Mouse (Mus musculus): ENCODE measurements around the gene Acod1.
A peak's percentile ranks its signal among the peaks of the same experiment; 100 is the strongest.

Acod1 gene

DNA sequence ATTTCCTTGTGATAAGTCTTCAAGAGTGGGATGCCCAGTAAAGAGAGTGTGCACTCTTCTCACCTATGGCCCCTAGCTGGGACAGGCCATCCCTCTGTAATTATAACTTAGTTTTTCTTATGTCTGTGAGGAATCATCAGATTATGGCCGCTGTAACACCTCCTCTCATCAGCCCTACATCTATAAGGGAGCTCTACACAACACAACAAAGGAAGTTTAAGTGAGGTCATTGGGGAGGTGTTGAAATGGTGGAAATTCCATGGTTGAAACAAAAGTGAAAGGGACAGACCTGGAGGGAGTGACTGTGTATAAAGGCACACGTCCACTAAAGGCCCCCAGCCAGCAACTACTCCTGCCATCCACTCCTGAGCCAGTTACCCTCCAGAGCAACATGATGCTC lies at the start of gene Acod1:
Gene Acod1, plus strand, starts transcription at position 301 of the 400 bp plus-strand sequence.
- no peak for DNase-seq (ENCODE audit: low spot score in 2 of 2)

DNA sequence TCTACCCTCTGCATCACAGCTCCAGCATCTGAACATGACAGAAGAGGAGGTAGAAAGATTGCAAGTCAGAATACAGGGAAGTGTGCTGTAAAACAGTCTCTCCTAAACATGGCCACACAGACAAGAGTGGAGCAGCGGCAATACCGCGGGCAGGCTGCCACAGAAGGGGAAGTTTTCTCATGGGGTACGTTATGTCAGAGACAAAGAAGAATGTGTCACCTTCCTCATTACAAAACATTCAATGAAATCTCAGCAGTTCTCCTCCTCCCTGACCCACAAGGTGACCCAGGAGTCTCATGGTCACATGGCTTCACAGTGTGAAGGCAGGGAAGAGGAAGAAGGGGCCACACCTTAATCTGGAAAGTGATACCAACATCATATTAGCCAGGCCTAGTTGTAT lies 39.0 kb upstream of the Acod1 start:
- DNase-seq (ENCODE audit: low spot score in 2 of 2) = no peak

DNA sequence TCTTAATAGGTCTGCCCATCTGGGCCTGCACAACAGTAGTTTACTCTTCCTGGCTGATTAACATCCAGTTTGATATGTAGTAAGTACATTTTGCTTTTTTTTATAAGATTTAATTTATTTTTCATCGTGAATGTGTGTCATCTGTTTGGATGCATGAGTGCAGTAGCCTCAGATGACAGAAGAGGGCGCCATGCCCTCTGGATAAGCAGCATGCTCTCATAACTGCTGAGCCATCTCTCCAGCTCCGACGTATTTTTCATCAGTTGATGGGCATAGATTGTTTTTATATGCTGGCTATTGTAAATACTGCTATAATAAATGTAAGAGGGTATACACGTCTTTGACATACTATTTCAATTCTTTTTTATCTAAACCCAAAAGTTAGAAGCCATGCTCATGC lies 35.0 kb upstream of the Acod1 start:
- peak in 1 of 2 experiments; percentile 6 for DNase-seq (ENCODE audit: low spot score in 2 of 2)

DNA sequence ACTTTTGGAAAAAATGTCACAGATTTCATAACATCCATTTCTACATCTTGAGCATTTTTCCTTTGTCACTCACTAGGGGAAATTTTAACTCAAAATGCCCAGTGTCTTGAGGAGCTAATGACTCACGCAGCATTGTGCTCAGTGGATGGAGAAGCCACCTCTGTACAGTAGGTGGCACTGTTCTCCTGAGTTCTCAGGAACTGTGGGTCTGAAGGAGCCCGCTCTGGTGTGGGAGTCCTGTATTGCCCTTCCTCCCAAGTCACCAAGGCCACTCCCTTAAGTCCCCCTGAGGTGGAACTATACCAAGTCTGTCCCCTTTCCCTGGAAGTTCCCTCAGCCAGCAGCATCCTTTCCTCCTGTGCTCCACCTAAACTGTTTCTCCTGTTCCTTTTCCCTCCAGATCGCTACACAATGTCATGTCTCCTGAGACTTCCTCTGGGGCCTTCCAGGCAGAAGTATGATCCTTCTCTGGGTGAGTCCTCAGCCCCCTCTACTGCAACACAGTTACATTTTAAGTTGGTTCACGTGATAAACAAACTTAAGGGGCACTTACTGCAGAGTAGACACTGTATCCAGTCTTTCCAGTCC lies 34.1 kb upstream of the Acod1 start:
- DNase-seq (ENCODE audit: low spot score in 2 of 2) = peak; percentile 35 to 39

DNA sequence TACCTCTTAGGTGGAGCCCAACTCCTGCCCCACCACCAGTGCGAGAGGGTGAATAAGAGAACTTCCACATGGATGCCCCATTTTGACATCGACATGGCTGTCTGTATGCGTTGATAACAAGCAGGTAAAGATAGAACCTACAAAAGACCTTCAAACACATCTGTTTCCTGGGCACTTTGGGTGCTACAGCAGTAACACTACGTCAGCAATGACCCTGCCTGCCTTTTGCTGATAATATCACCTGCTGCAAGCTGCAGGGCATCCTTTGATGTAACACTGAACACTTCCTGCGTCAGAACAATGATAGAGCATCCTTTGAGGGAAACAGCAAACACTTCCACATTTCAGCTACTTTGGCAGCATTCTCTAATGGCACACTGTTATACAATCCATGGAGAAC lies 29.8 kb upstream of the Acod1 start:
- no peak for DNase-seq (ENCODE audit: low spot score in 2 of 2)

DNA sequence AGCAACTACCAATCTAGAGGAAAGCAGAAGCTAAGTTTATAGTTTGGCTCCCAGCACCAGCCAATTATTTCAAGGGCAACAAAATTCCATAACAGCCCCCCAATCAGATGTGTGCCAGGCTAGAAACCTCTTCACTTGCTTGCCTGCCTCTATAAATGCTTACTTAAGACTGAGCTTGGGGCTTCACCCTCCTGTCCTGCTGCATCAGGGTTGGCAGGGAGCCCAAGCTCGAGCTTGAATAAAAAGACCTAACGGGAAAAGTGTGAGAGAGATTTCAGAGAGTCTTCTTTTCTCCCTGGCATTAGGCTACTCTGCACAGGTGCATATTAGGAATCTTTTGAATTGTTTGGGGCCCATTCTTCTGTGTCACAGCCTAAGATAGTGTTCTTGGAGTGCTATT lies 26.7 kb upstream of the Acod1 start:
- DNase-seq (ENCODE audit: low spot score in 2 of 2) = no peak

DNA sequence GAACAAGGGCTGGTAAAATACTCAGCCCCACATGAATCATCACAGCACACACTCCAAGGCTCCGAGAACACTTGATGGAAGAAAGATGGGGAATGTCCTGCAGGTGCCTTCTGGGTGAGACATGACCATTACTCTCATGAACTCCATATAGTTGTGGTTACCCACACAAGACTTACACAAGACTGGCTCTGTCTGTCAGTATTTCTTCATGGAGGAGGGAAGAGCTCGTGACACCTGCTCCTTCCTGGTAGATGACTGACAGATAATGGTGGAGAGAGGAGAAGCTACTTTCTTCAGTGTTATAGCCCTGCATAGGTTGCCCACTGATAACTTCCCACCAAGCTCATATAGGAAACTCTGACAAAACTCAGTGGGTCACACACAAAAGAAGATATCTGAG lies 17.6 kb upstream of the Acod1 start:
- DNase-seq (ENCODE audit: low spot score in 2 of 2) = no peak

DNA sequence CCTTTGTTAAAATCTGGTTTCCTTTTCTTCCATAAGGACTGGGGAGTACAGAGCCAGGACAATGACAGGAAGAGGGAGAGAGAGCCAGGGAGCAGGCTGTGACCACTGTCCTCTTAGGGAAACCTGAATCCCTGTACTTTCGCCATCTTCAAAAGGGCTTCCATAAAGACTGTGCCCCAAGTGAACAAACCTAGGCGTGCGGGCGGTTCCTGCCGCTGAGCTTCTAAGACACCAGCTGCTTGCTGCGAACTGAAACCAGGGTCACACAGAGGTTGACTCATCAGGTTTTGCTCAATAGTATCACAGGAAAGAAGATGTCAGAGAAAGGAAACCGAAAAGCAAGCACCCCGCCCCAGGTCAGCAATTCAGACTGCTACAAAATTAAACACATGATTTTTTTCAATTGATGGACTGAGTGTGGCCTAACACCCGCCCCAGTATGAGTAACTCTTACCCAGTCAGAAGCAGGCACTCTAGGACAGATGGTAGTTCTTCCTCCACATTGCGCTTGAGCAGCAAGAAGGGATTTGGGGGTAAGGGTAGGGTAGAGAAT lies 13.4 kb upstream of the Acod1 start:
- DNase-seq (ENCODE audit: low spot score in 2 of 2) = no peak

DNA sequence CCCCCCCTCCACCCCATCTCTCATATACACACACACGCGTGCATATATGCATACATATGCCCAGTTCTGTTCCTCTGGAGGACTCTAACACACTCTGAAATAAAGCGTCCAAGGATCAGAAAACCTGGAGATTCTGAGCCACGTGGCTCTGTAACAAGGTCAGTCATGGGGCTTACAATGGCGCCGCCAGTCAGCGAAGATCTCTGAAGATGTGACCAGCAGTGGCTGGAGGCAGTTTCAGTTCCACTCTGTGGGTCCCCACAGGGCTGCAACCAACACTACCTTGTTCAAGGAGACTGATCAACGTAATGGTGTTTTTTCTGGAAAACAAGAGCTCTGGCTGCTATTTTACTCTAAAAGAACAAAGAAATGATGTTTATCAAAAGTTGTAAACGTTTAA lies 12.7 kb upstream of the Acod1 start:
- no peak for DNase-seq (ENCODE audit: low spot score in 2 of 2)

DNA sequence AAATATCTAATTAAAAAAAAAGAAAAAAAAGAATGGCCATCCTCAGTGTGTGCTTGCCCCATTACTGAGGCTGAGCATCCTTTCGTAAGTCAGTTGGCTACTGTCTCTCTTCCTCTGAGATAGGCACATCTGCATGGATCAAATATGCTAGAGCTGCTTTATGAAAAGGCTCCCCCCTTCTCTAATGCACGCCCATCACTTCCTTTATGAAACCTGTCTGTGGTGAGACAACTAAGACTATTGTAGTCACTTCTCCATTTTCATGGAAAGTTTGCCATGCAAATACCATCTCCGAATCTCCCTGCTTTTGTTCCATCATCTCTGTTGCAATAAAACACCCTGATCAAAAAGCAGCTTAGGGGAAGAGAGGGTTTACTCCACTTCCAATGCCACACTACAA lies 9.8 kb upstream of the Acod1 start:
- no peak for DNase-seq (ENCODE audit: low spot score in 2 of 2)

DNA sequence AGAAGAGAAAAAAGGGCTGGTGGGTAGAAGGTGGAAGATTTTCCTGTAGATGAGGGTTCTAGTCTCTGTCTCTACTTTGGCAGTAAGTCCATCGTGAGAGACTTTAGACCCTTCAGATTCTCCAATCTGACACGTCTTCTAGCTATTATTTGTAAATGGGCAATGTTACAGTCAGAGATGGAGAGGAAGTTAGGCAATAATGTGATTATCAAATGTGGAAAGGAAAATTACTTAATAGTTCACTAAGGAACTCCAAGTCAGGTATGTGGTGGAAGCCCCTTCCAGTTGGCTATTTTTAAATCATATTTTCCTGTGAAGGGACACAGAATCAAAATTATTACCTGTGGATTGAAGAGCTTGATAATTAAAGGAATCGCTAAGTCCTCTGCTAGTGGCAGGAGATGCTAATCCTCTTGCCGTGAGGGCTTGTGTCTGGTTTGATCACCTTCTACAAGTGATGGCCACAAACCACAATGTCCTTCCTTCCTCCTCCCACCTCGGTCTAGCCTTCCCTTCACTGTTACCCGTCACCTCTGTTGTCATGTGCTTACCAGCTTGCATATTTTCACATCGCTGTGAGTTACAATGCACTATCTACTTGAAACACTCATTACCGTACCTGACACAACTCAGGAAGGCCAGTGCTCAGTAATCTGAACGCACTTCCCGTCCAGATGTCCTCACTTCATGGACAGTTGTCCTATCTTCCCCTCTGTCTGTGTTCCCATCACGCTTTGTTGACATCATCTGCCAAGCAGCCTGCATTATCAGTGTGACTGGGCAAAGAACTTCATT lies 1.7 kb downstream of the Acod1 start:
- no peak for DNase-seq (ENCODE audit: low spot score in 2 of 2)

DNA sequence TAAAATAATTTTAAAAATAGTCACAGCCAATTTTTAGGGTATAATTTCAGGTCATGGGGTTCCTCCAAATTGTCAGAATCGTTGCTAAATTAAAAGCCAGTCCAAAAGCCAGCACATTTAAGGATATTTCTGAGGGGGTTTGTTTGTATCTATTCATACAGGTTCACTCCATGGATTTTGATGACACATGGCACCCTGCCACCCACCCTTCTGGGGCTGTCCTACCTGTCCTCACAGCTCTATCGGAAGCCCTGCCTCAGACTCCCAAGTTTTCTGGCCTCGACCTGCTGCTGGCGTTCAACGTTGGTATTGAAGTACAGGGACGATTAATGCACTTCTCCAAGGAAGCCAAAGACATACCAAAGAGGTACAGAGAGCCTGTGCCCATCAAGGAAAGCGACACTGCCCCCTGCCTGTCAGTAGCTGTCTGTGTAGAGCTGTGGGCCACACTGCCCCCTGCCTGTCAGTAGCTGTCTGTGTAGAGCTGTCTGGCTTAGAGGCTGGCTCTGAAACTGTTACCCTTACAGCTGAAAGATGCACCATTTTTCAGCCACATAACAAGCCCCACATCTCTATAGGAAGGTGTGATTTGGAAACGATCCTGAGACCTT lies 4.5 kb downstream of the Acod1 start:
- peak; percentile 56 to 65 for DNase-seq (ENCODE audit: low spot score in 2 of 2)

DNA sequence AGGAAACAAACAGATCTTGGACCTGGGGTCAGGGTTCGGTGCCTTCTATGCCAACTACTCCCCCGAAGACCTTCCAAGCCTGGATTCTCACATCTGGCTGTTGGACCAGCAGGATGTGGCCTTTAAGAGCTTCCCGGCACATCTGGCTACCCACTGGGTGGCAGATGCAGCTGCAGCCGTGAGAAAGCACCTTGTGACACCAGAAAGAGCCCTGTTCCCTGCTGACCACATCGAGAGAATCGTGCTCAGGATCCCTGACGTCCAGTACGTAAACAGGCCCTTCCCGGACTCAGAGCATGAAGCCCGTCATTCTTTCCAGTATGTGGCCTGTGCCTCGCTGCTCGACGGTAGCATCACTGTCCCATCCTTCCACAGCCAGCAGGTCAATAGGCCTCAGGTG lies 8.0 kb downstream of the Acod1 start:
- no peak for DNase-seq (ENCODE audit: low spot score in 2 of 2)

DNA sequence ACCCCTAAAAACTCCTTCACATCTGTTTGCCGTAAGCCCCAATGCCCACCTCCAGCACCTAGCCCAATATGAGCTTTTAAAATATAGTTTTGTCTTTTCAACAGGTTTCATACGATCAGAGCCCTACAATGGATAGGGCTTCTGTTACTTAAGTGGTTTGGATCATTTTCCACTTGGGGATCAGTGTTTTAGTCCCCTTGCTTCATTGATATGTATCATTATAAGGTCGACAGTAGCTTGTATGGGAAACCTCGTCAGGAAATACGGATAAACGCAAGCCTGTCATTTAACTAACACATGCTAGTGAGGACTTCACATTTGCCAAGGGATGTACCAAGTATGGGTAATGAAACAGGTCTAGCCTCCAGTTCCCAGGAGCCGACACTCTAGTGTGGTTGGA lies 9.8 kb downstream of the Acod1 start:
- DNase-seq (ENCODE audit: low spot score in 2 of 2) = no peak

DNA sequence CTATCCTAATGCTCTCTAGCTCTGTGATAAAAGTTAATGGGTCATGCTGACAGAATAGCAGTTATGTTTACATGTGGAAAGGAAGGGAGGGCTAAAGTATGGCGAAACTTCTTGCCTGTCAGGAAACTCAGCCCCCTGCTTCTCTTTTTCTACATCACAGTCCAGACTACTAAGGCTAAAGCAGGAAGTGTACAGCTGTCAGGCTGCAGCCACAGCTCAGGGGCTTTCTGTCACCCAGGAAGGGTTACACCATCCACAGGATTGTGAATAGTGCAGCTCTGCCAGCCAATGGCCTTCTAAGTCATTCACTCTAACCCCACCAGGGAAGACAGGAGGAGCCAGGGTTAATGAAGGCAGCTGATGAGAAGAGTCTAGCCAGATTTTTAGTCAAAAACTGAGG lies 12.2 kb downstream of the Acod1 start:
- no peak for DNase-seq (ENCODE audit: low spot score in 2 of 2)

DNA sequence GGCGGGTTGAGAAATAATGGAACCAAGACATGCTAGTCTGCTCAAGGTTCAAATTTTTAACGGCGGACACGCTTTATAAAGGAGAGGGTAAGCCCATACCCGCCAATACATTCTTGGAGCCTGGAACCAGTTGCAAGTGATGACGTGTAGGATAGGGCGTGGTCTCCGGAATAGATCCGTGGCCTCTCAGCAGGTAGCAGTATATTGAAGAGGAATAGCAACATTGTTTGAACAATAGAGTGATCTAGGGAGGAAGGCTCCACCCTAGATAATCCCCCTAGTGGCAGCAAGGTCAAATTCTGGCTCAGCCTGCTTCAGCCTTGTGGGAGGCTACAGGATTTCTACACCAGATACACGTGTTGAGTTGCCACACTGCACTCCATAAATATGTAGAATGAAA lies 12.7 kb downstream of the Acod1 start:
- no peak for DNase-seq (ENCODE audit: low spot score in 2 of 2)

DNA sequence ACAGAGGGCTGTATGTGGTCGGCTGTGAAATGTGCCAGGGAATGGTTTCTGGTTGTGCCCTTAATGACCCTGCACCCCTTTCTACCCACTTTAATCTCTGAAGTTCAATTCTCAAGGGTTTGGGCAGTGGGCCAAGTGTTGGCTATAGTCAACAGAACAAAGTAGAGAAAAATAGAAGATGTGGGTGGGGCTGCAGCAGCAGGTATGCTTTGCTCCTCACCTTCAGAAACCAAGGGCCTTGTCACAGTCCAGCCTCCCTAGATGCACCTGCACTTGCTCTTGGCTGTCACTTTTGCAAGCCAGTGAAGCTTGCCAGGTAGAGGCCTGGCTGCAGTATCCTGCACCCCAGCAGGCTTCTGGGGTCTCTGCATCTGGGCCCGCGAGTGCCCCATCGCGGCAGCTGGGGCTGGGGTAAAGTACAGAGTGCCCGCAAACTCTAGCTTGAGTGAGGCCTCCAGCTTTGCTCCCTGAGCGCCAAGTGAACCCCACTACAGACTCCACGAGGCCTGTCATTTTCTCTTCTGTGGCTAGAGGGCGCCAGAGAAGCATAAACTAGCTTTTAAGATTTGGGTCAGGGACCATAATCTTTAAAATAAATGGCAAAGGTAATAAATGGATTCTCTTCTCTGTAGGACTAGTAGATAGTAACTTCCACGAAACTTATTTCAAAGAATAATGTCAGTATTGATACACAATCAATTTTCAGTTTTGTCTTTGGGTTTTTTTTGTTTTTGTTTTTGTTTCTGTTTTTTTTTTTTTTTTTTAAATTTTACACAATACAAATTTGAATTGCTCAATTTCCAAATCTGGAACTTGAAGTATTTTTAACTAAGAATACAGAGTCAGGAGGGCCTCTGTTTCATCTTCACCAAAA lies 18.8 kb downstream of the Acod1 start:
- DNase-seq (ENCODE audit: low spot score in 2 of 2) = peak; percentile 51 to 62

DNA sequence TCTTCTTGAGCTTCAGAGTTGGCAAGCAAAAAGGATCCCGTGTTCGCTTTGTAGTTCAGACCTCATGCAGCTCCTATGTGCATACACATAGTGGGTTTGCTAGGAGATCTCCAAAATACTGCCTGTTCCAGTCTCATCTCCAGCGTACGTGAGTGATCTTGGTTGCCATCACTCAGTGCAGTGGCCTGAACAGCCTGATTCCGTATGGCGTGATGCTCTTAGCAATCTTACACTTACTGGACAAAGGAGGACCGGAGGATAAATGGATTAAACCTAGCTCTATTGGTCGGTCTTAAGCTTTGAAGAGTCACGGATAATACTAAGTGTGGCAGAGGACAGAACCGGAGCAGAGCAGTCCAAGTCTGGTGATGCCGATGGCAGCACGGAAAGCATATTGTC lies 22.7 kb downstream of the Acod1 start:
- DNase-seq (ENCODE audit: low spot score in 2 of 2) = no peak

DNA sequence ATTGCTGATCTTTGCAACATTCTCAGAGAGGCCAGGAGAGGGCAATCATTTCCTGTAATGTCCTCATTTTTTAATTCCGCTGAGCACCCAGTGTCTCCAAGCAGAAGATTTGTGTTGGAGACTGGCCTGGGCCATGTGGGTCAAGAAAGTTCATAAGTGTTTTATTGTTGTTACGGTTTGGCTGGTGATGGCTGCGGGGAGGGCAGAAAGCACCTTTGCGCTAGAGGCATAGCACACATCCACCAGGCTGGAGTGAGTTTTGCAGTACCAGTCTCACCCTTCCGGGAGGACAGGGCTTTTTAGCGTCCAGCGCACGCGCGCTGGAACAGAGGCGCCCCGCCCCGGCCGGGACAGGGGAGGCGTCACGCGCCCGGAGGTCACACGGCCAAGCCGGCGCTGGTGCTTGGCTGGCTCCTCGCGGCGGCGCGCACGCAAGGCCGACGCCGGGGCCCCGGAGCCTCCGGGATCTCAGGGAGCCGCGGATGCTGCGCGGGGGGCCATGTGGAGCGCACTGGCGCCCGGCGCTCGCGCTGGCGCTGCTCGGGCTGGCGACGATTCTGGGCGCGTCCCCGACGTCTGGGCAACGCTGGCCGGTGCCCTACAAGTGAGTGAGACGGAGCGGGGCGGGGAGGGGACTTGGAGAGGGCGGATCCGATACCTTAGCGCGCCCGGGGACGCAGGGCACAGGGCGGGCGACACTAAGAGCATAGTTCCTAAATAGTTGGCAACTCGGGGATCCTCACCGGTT lies 23.3 kb downstream of the Acod1 start, which contains the start of gene Cln5:
Gene Cln5, plus strand, starts transcription at position 353 of the 748 bp plus-strand sequence.
- DNase-seq (ENCODE audit: low spot score in 2 of 2) = peak; percentile 85 to 90

DNA sequence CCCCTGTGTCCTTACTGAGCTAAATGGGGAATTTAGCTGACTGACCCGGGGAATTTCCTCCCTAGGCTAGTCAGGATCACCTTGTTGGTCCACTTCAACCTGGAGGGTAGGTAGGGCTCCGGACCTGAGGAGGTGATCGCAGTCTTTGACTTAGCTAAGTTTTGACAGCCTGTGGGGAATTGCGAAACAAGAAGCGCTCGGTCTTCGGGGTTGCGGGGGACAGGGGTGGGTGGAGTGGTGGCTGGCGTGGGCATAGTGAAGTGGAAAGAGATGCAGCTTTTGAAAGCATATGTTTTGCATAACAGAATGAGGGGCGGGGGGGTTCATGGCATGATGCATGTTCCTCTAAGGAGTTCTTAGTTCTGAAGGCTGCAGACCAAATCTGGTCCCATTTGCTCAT lies 24.0 kb downstream of the Acod1 start:
- DNase-seq (ENCODE audit: low spot score in 2 of 2) = no peak

DNA sequence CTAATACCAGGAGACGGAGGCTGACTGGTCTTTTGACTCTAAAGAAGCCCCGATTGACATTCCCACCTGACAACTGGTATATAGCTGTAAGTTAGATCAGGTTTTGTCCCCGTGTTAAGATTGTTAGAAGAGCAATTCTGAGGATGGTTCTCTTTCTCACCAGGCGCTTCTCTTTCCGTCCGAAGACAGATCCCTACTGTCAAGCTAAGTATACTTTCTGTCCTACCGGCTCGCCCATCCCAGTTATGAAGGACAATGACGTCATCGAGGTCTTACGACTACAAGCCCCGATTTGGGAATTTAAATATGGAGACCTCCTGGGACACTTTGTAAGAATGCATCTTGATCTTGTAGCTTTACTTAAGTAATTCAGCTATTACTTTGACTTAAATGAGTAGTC lies 24.7 kb downstream of the Acod1 start:
- DNase-seq (ENCODE audit: low spot score in 2 of 2) = no peak

All from right cerebral cortex, postnatal 36 days (tissue).